Mouse (Mus musculus) right cerebral cortex, adult 18-20 months (tissue): ENCODE results near the gene Cyth1.
A peak's percentile ranks its signal among the peaks of the same experiment; 100 is the strongest.

Experiments
- DNase-seq: peaks from one replicate; pipeline ENCODE4 v3.0.0; 2022; ENCODE audit warnings: mixed read lengths

Gene Cyth1

GRCm38 (mm10) chr11:118222351-118222885, 26.0 kb downstream of the Cyth1 start:
- DNase-seq: no peak

DNA sequence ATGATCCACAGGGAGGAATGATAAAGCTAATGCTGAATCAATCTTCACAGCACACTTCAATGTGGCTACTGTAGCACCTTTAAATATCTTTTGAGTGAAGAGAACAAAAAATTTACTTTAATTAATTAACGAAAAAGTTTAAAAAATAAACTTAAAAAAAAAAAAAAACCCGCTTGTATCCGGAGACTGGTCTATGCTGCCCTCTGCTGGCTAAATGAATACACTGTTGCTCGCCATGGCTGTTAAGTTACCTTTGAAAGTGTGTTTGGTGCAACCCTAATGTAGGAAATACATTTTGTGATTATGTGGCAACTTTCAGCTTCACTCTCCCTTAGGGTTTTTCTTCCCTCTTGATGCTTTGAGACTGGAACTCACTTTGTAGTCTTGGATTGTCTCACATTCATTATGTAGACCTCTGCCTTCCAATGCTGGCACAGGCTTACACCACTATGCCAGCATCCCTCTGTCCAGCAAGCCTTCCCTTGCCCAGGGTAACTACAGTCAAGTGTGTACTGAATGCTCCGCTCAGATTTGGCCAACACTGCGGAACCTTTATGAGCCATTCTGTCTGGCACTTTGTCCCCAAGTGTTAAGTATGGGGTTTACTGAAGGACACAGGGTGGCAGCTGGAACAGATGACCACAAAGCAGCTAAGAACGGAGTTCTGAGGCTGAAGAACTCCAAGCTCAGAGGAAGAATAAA, 27.7 kb downstream of the Cyth1 start:
- no peak for DNase-seq

DNA sequence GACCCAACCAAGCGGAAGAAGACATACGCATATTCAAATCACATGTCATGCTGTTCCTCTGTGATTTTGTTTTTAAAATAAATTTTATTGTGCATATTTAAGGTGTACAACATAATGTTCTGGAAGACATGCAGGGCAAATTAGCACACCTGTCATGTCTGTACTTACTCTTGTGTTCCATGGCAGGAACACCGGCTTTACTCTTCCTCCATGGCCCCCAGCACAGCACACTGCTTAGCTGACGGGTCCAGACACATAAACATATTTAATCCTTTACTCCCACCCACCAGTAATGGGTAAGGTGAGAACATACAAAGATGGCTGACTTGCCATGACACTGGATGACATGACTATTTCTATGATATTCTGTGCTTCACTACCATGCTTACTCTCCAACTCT, 29.3 kb downstream of the Cyth1 start:
- no peak for DNase-seq

- DNase-seq: no peak
These were observed 31.9 kb downstream of the Cyth1 start for GRCm38 (mm10) chr11:118216468-118216867.

DNA sequence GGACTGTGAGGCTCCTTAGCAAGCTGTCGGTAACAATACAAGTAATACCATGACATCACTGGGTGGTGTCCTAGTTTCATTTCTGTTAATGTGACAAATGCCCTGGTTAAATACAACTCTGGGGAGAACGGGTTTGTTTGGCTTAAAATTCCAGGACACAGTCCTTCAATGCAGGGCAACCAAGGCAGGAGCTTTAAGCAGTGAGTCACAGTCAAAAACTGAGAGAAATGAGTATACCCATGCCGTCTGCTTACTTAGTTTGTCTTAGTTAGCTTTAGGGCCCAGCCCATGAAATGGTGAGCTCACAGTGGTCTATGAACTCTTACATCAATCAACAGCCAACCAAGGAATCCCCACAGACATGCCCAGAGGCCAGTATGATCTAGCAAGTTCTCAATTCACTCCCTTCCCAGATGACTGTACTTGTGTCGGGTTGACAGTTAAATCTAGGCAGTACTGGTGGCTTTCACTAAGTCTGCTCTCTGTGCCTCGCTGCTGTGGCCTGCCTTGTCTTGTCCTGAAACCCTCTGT, 32.4 kb downstream of the Cyth1 start:
- DNase-seq: no peak

GRCm38 (mm10) chr11:118212636-118213112, 35.7 kb downstream of the Cyth1 start:
- DNase-seq: no peak

GRCm38 (mm10) chr11:118211749-118212635, 36.4 kb downstream of the Cyth1 start:
- DNase-seq: peak; percentile 68

DNA sequence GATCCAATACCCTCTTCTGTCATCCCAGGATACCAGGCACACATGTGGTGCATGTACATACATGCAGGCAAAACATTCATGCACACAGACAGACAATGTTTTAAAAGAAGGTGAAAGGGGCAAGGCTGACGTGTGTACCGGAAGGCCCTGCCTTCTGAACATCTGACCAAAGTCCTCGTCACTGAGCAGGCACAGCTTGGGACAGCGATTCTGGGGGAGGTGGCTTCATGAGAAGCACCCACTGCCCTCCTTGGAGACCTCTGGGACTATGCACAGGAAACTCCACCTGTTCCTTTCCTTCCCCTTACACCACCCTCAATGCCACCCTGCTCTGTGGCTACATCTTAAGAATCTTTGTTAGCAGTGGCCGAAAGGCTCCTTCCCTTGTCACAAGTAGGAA, 37.4 kb downstream of the Cyth1 start:
- no peak for DNase-seq

DNA sequence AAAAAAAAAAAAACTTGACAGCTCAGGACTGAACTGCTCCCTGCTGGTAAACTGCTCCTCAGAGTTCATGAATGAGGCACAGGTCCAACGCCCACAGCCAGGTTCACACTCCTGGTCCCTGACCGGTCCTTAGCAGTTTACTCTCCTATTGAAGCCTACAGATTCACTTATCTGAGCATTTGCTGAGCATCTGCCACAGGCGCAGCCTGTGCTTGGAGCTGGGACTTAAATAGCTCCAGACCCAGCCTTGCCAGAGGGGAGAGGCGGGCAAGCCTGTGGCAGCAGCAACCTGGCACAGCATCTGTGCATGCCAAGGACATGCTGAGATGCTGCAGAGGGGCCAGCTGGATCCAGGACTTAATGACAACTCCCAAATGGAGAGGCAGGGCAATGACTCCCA, 38.3 kb downstream of the Cyth1 start:
- DNase-seq: peak; percentile 85

- no peak for DNase-seq
These were observed 39.0 kb downstream of the Cyth1 start for GRCm38 (mm10) chr11:118209376-118209775.

- DNase-seq: no peak
These were observed 39.6 kb downstream of the Cyth1 start for GRCm38 (mm10) chr11:118208672-118209272.

DNA sequence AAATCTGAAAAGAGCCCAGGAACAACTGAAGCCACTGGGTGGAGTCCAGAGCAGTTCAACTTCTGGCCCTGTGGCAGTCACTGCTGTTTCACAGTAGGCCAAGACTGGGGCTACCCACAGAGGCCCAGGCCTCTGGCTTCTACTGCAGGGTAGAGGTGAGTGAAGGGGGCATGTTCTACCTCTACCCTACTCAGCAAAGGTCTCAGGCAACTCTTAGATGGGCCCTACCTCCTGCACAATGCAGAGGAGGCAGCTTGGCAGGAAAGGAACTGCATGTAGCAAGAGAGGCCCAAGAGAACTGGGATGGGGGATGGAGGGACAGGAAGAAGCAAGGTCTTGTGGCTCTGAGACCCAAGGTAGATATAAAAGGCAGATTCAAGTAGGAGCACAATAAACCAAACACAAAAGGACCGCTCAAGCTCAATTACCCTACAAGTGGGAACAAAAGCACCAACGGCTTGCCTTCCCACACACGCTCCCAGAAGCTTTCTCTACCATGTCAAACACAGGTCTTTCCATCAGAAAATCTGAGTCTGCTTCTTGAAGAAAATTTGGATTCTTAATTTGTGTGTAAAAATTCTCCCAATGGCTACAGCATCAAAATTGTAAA, 40.9 kb downstream of the Cyth1 start:
- no peak for DNase-seq

DNA sequence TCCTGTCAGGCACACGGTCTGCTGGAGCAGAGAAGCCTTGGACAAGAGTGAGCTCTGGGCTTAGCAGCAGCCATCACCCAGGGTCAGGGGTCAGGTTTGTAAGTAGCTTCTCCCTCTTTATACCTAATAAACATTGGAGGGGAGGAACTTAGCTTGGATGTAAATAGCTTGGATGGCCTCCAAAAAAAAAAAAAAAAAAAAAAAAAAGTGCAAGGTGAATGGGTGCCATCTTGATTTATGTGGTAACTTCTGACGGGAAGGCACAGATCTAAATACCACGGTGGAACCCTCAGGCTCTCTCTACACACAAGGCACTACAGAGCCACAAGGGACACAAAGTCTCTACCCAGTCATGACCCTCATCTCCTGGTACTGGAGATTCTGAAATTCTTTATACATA, 42.1 kb downstream of the Cyth1 start:
- no peak for DNase-seq

- no peak for DNase-seq
These were observed 44.9 kb downstream of the Cyth1 start for GRCm38 (mm10) chr11:118203469-118203868.

- peak; percentile 91 for DNase-seq
These were observed 45.8 kb downstream of the Cyth1 start for GRCm38 (mm10) chr11:118202410-118203233.

GRCm38 (mm10) chr11:118201833-118202409, 46.5 kb downstream of the Cyth1 start:
- no peak for DNase-seq

DNA sequence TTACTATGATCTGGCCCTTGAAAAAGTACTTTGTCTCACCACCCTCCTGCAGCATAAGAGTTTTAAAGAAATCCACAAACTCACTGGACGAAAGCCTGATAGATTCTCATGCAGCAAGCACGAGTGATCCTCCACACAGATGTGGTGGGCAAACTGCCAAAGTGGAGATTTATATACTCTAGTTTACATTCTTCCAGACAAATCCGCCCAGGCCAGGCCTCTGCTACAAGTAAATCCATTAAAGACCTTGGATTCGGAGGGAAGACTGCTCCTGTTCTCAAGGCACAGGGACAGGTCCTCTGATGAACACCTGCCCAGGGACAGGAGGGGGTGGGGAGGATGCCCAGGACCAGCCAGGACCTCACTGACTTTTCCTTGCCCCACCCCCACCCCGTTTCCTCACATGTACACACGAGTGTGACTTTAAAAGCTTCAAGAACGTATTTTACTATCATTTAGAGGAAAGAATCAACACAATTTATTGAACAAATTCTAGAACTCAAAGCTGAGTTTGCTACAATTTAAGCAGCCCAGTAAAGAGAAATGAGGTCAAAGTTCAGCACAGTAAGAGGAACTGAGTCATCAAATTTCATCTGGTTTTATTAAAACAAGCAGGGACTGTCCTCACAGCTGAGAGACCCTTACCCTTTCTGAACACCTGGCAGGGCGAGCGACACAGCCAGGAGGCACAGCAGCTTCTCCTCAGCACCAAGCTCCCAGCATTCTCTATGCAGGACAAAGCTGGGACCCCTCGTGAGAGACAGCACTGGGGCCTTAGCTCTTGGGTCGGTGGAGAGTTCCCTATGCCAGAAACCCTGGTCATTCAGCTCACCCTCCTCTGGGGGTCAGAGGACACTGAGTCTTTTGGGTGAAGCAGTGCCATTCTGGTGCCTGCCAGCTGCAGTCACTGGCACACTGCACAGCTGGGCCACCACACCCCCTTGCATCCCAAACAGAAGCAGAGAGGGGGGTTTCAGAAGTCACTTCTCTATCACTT, 47.3 kb downstream of the Cyth1 start:
- DNase-seq: no peak

DNA sequence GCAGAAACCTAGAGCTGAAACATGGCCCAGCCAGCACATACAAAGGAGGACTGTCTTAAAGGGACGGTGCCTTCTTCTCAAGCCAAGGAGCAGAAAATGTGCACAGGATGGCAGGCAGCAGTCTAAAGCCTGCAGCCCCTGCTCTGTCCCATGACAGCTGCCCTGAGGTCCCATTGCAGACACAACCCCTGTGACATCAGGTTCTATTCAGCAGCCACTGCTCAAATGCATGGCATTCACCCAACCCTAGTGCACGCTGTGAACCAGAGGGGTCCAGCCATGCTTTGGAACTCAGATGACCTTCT, 50.1 kb downstream of the Cyth1 start:
- DNase-seq: no peak

- DNase-seq: peak; percentile 74
These were observed 50.7 kb downstream of the Cyth1 start for GRCm38 (mm10) chr11:118197508-118198295.
